Mouse (Mus musculus) heart, postnatal 0 days (tissue): Measurements from ENCODE around the gene Ank. TPM values are rescaled to one million over a fixed set of nuclear protein-coding genes. Genes with fewer than 3 reads are reported as not detected.

Experiments
- ATAC-seq: fragments of 200-750 bp; cut with Nextera tagmentation; 2 replicates; pipeline ENCODE4 v1.8.0; 2017; ENCODE audit warnings: low read depth, moderate number of reproducible peaks, moderate library complexity; ENCODE audit not compliant: insufficient read depth
- DNase-seq: peaks from one replicate; pipeline ENCODE4 v3.0.0-alpha.2; 2016; ENCODE audit warnings: low spot score
- H3K27ac ChIP-seq: fragments of 300-500 bp; sonication (generic); 2 replicates; pipeline ENCODE4 v1.5.1; 2014; ENCODE audit warnings: low read depth, mild to moderate bottlenecking
- H3K27me3 ChIP-seq: fragments of 300-500 bp; sonication (generic); 2 replicates; pipeline ENCODE4 v1.6.1; 2014; ENCODE audit warnings: low read length, mixed read lengths; ENCODE audit not compliant: control insufficient read depth, insufficient read depth
- H3K36me3 ChIP-seq: fragments of 300-500 bp; sonication (generic); replicated peaks from 2 replicates; pipeline ENCODE4 v1.6.1; 2014; ENCODE audit warnings: low read length, mixed read lengths; ENCODE audit not compliant: control insufficient read depth, insufficient read depth
- H3K4me1 ChIP-seq: fragments of 300-500 bp; sonication (generic); 2 replicates; pipeline ENCODE4 v1.6.1; 2014; ENCODE audit warnings: antibody characterized with exemption; ENCODE audit not compliant: control insufficient read depth, insufficient read depth
- H3K4me2 ChIP-seq: fragments of 300-500 bp; sonication (generic); 2 replicates; pipeline ENCODE4 v1.6.1; 2014; ENCODE audit warnings: low read depth, mild to moderate bottlenecking, low read length, moderate library complexity
- H3K4me3 ChIP-seq: fragments of 300-500 bp; sonication (generic); 2 replicates; pipeline ENCODE4 v1.5.1; 2014; ENCODE audit warnings: low read depth, low read length
- H3K9ac ChIP-seq: fragments of 300-500 bp; sonication (generic); replicated peaks from 2 replicates; pipeline ENCODE4 v1.6.1; 2014; ENCODE audit warnings: low read depth, low read length, mixed read lengths
- H3K9me3 ChIP-seq: fragments of 300-500 bp; sonication (generic); replicated peaks from 2 replicates; pipeline ENCODE4 v1.6.1; 2016; ENCODE audit warnings: low read length; ENCODE audit not compliant: control insufficient read depth
- CTCF ChIP-seq: IDR thresholded peaks from 2 replicates; pipeline ENCODE4 v1.5.1; 2016; ENCODE audit warnings: antibody characterized with exemption, control low read depth, low read depth
- EP300 ChIP-seq: IDR thresholded peaks from 2 replicates; pipeline ENCODE4 v1.6.1; 2016; ENCODE audit warnings: antibody characterized with exemption, low read depth
- WGBS: fragments of 180-500 bp; shearing (Covaris S2); extraction: QIAGEN DNeasy Blood & Tissue Kit; methylation state at CpG from one replicate; pipeline ENCODE4 v1.1.7; 2014; 5-methylcytosine and 5-hydroxymethylcytosine counted together
- polyA plus RNA-seq: library from polyadenylated mRNA; unstranded; fragments of >200 nt; fragmentation: Nextera tagmentation; extraction: Ambion mirVana; gene quantifications from 2 replicates; pipeline ENCODE4 v1.2.1, GENCODE M21; 2015
- total RNA-seq: library from RNA; depleted of rRNA; stranded (reverse); fragments of >200 nt; gene quantifications from 2 replicates; pipeline ENCODE4 v1.2.3, GENCODE M21; 2014; ENCODE audit warnings: low replicate concordance

Ank gene
- total and polyA plus RNA-seq, 2 experiments from 2014 or later: 21.2 to 30.6 TPM

GRCm38 (mm10) chr15:27477630-27478029 is 11.2 kb downstream of the Ank start:
- no peak overlapping the region for H3K4me2 ChIP-seq
- 78% methylated on average over 7 of the region's 7 CpGs for WGBS
- H3K9me3 ChIP-seq: no peaks in the 10 kb centered on the region
- H3K27me3 ChIP-seq: no peaks in the 10 kb centered on the region
- TF ChIP-seq EP300 (no peak), CTCF (no peak)
- no peak overlapping the region for H3K9ac ChIP-seq
- H3K4me3 ChIP-seq: no peak overlapping the region
- no peaks in the 10 kb centered on the region for H3K36me3 ChIP-seq
- H3K4me1 ChIP-seq: peaks cover 37% of the 10 kb centered on the region
- ATAC-seq: no peak
- no peak overlapping the region for H3K27ac ChIP-seq
- DNase-seq: no peak

- Histone ChIP-seq H3K27me3 (no peaks in the 10 kb centered on the region), H3K4me1 (peaks cover 40% of the 10 kb centered on the region), H3K27ac (0 out of 2 replicates have a peak overlapping the region, but pooled peaks have one; percentile 40), H3K9ac (no peak overlapping the region), H3K9me3 (no peaks in the 10 kb centered on the region), H3K4me2 (no peak overlapping the region), H3K4me3 (no peak overlapping the region), H3K36me3 (no peaks in the 10 kb centered on the region)
- TF ChIP-seq EP300: no peak
- no peak for TF ChIP-seq CTCF
- WGBS: 59% methylated on average over 4 of the region's 4 CpGs
- DNase-seq (peak; percentile 38), ATAC-seq (peak; percentile 52)
These were observed 14.0 kb downstream of the Ank start for GRCm38 (mm10) chr15:27480333-27481015.

- ATAC-seq (no peak), DNase-seq (no peak)
- H3K36me3 ChIP-seq: no peaks in the 10 kb centered on the region
- H3K9me3 ChIP-seq: no peaks in the 10 kb centered on the region
- no peaks in the 10 kb centered on the region for H3K27me3 ChIP-seq
- peaks cover 44% of the 10 kb centered on the region for H3K4me1 ChIP-seq
- 0 out of 2 replicates have a peak overlapping the region, but pooled peaks have one; percentile 1 for H3K27ac ChIP-seq
- H3K9ac ChIP-seq: no peak overlapping the region
- H3K4me2 ChIP-seq: no peak overlapping the region
- no peak overlapping the region for H3K4me3 ChIP-seq
- WGBS: 60% methylated on average over 4 of the region's 4 CpGs
- TF ChIP-seq CTCF: no peak
- TF ChIP-seq EP300: no peak
These were observed 15.5 kb downstream of the Ank start for GRCm38 (mm10) chr15:27481956-27482355.

DNA sequence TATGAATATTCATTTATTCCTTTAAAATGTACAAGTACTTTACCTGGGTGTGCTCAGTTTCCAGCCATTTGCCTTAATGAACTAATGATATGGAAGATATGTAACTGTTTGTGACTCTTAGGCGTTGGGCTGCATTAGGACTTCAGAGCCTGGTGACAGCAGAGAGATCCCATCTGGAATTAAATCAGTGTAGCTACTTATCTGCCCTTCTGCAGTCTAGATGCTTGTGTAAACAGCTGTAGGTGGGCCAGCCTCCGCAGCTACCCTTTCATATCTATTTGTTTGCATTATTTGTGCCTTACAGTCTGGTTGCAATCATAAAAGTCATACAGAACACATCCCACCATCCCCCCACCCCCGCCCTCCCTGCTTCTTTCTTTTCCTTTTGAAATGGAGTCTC is 16.7 kb downstream of the Ank start:
- 70% methylated on average over 3 of the region's 3 CpGs for WGBS
- Histone ChIP-seq H3K4me3 (no peak overlapping the region), H3K36me3 (no peaks in the 10 kb centered on the region), H3K9ac (no peak overlapping the region), H3K9me3 (no peaks in the 10 kb centered on the region), H3K4me1 (peaks cover 51% of the 10 kb centered on the region), H3K4me2 (no peak overlapping the region), H3K27ac (no peak overlapping the region), H3K27me3 (no peaks in the 10 kb centered on the region)
- DNase-seq (no peak), ATAC-seq (no peak)
- TF ChIP-seq CTCF (no peak), EP300 (no peak)

DNA sequence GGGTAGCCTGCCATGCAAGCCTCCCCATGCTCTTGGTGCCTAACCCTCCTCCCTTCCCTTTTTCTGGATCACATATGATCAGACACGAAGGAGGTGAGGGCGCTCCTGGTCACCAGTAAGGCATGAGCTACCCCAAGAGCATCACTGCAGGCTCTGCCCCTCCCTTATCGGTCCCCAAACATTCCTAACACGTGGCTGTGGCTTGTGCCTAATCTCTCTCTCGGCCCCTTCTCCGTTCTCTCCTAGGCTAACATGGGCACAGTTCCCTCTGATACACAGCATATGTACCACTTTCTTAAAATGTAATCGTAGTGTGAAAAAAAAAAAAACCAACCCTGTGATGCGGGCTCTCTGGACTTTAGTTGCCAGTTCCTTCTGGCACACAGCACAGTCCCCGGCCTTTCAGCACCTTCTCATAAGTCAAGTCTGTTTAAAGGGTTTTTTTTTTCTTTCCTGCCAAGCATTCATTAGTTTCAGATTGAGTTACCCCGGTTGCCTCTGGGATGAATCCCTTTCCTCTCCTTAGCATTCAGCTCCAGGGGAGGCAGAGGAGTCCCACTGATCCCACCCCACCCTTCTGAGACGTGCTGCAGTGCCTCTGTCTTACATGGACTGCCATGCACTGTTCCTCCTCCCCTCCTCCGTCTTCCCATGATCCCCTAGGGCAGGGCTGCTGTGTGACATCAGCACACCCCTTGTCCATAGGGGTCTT is 19.2 kb downstream of the Ank start:
- TF ChIP-seq EP300: no peak
- TF ChIP-seq CTCF: no peak
- ATAC-seq: 0 out of 2 replicates have a peak, but pooled peaks have one; percentile 39

More for the DNA sequence above, 19.2 kb downstream of the Ank start:
- peak; percentile 41 for DNase-seq
- peak overlapping the region; percentile 44 for H3K27ac ChIP-seq
- H3K27me3 ChIP-seq: no peaks in the 10 kb centered on the region
- peak overlapping the region; percentile 1; the same call in 1 of the 2 replicates for H3K4me2 ChIP-seq
- no peak overlapping the region for H3K9ac ChIP-seq
- H3K4me1 ChIP-seq: peaks cover 43% of the 10 kb centered on the region
- 19% methylated on average over 12 of the region's 12 CpGs for WGBS
- H3K9me3 ChIP-seq: no peaks in the 10 kb centered on the region
- H3K36me3 ChIP-seq: no peaks in the 10 kb centered on the region
- H3K4me3 ChIP-seq: no peak overlapping the region
